Mouse (Mus musculus) bone marrow macrophage, adult 2 months (primary cell): ENCODE results near the gene Fah.

ENCODE experiments used
- CTCF ChIP-seq: IDR thresholded peaks from 2 replicates; pipeline ENCODE4 v1.5.1; 2012; ENCODE audit warnings: low read depth, mild to moderate bottlenecking, low read length, moderate library complexity
- POLR2A ChIP-seq: IDR thresholded peaks from 2 replicates; pipeline ENCODE4 v1.6.1; 2012; ENCODE audit warnings: mild to moderate bottlenecking, low read depth, low read length, borderline replicate concordance

DNA sequence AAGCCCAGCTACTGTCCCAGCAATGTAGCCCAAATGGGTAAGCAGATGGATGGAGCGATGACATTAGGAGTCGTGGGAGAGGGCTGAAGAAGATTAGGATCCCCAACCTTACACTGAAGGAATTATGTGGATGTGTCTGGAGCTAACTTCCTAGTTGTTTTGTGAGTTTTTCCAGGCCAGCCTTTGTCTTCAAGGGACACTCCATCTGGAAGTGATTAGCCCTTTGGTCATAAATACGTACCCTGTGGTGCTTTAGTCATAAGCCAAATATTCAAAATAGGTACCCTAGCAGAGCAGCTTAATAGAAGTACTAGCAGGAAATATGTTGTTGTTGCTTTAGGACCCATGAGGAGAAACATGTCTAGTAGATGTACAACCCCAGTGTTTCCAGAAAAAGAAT lies 49.2 kb downstream of the Fah start:
- TF ChIP-seq POLR2A = no peak
- TF ChIP-seq CTCF = no peak
